Mouse (Mus musculus) CH12.LX (cell line): ENCODE measurements around the gene Kdelr1. TPM values are rescaled to one million over a fixed set of nuclear protein-coding genes. Genes with fewer than 3 reads are reported as not detected.

Experiments
- DNase-seq: peaks from one replicate; pipeline ENCODE4 v3.0.0-alpha.2; 2013; ENCODE audit errors: extremely low read depth
- H3K27ac ChIP-seq: 2 replicates; pipeline ENCODE4 v1.5.1; 2012; ENCODE audit warnings: low read depth, mild to moderate bottlenecking, control low read depth, moderate library complexity; ENCODE audit not compliant: insufficient read depth
- H3K27me3 ChIP-seq: replicated peaks from 2 replicates; pipeline ENCODE3; 2012; ENCODE audit warnings: inconsistent platforms
- H3K36me3 ChIP-seq, 2 experiments: replicated peaks in 1 of 2; 2 replicates each; pipeline versions ENCODE3 to v1.6.1; 2012; ENCODE audit warnings: inconsistent platforms in 1 of 2, low read length in 1 of 2, mild to moderate bottlenecking in 1 of 2, mixed read lengths in 1 of 2, moderate library complexity in 1 of 2; ENCODE audit not compliant: control insufficient read depth in 1 of 2, insufficient read depth in 1 of 2
- H3K4me1 ChIP-seq, 2 experiments: 2 replicates each; pipeline ENCODE4 v1.6.1; 2012; ENCODE audit warnings: inconsistent platforms in 1 of 2, moderate library complexity in 1 of 2; ENCODE audit not compliant: insufficient read depth in 2 of 2, control insufficient read depth in 1 of 2
- H3K4me2 ChIP-seq: 2 replicates; pipeline ENCODE4 v1.6.1; 2012; ENCODE audit warnings: low read depth, mild to moderate bottlenecking, control low read depth; ENCODE audit not compliant: poor library complexity, insufficient read depth, severe bottlenecking
- H3K4me3 ChIP-seq, 3 experiments: fragments of 150-350 bp in 1 of 3; sonication (generic) in 1 of 3; replicated peaks in 1 of 3; 2 replicates each; pipeline versions ENCODE3 to v1.5.1; 2011 to 2012; ENCODE audit warnings: low read depth in 2 of 3, low read length in 2 of 3, mild to moderate bottlenecking in 2 of 3, moderate library complexity in 2 of 3, control low read depth in 1 of 3, improper control_type of control experiment in 1 of 3, inconsistent platforms in 1 of 3, mixed read lengths in 1 of 3; ENCODE audit not compliant: poor library complexity in 1 of 3
- H3K79me2 ChIP-seq: replicated peaks from 2 replicates; pipeline ENCODE4 v1.6.1; 2012; ENCODE audit warnings: mild to moderate bottlenecking, moderate library complexity; ENCODE audit not compliant: control insufficient read depth, poor library complexity, insufficient read depth, severe bottlenecking; ENCODE audit errors: extremely low read depth
- H3K9ac ChIP-seq: 2 replicates; pipeline ENCODE4 v1.6.1; 2012; ENCODE audit warnings: low read depth, mild to moderate bottlenecking, control low read depth, moderate library complexity; ENCODE audit not compliant: insufficient read depth
- H3K9me3 ChIP-seq: replicated peaks from 2 replicates; pipeline ENCODE3; 2012; ENCODE audit warnings: low read length, inconsistent platforms, mixed read lengths
- ELF1 ChIP-seq: IDR thresholded peaks from 2 replicates; pipeline ENCODE4 v1.6.1; 2014; ENCODE audit warnings: low read depth, mild to moderate bottlenecking, inconsistent platforms, low read length, improper control_type of control experiment
- EP300 ChIP-seq: IDR thresholded peaks from 2 replicates; pipeline ENCODE4 v1.6.1; 2011; ENCODE audit warnings: low read length, improper control_type of control experiment
- GABPA ChIP-seq: IDR thresholded peaks from 2 replicates; pipeline ENCODE4 v1.6.1; 2012; ENCODE audit warnings: low read depth, low read length, improper control_type of control experiment, inconsistent platforms; ENCODE audit not compliant: insufficient replicate concordance
- HCFC1 ChIP-seq: IDR thresholded peaks from 2 replicates; pipeline ENCODE4 v1.6.1; 2012; ENCODE audit warnings: low read depth, mild to moderate bottlenecking, inconsistent platforms, low read length, improper control_type of control experiment
- JUN ChIP-seq: IDR thresholded peaks from 2 replicates; pipeline ENCODE4 v1.6.1; 2011; ENCODE audit warnings: low read depth, mild to moderate bottlenecking, low read length, improper control_type of control experiment, moderate library complexity; ENCODE audit not compliant: insufficient read depth
- MAFK ChIP-seq: IDR thresholded peaks from 2 replicates; pipeline ENCODE4 v1.6.1; 2011; ENCODE audit warnings: low read length, improper control_type of control experiment; ENCODE audit not compliant: insufficient replicate concordance
- MXI1 ChIP-seq: IDR thresholded peaks from 2 replicates; pipeline ENCODE4 v1.6.1; 2011; ENCODE audit warnings: mild to moderate bottlenecking, low read depth, low read length, improper control_type of control experiment
- NELFE ChIP-seq: IDR thresholded peaks from 2 replicates; pipeline ENCODE4 v1.6.1; 2011; ENCODE audit warnings: low read depth, low read length, improper control_type of control experiment
- NRF1 ChIP-seq: IDR thresholded peaks from 2 replicates; pipeline ENCODE4 v1.6.1; 2014; ENCODE audit warnings: low read depth, mild to moderate bottlenecking, inconsistent platforms, low read length, improper control_type of control experiment, moderate library complexity
- POLR2A ChIP-seq: IDR thresholded peaks from 2 replicates; pipeline ENCODE4 v1.6.1; 2011; ENCODE audit warnings: low read depth, mild to moderate bottlenecking, improper control_type of control experiment, low read length
- POLR2AphosphoS2 ChIP-seq: IDR thresholded peaks from 2 replicates; pipeline ENCODE4 v1.6.1; 2011; ENCODE audit warnings: low read depth, low read length, improper control_type of control experiment
- RCOR1 ChIP-seq: conservative IDR thresholded peaks from 2 replicates; pipeline ENCODE4 v1.6.1; 2012; ENCODE audit warnings: low read depth, mild to moderate bottlenecking, inconsistent platforms, low read length, improper control_type of control experiment
- TCF12 ChIP-seq: IDR thresholded peaks from 2 replicates; pipeline ENCODE4 v1.6.1; 2014; ENCODE audit warnings: low read depth, mild to moderate bottlenecking, inconsistent platforms, low read length, improper control_type of control experiment
- dilution Hi-C: fragments of 300-500 bp; cut with MboI; formaldehyde crosslinking; loops from 2 replicates; pipeline ENCODE4 v1.14.3; 2020; ENCODE audit warnings: low sequenced_read_pairs; ENCODE audit not compliant: extremely low pct_unique_long_range_greater_than_20kb, extremely low pct_ligation_motif_present
- in situ Hi-C: fragments of 300-500 bp; cut with MboI; formaldehyde crosslinking; loops from 3 replicates; pipeline ENCODE4 v1.14.3; 2019; ENCODE audit warnings: low sequenced_read_pairs, low pct_ligation_motif_present, low pct_unique_long_range_greater_than_20kb, mixed read lengths
- polyA plus RNA-seq: library from polyadenylated mRNA; unstranded; fragments of >175 nt; gene quantifications from 2 replicates; pipeline ENCODE4 v1.2.1, GENCODE M21; 2012; ENCODE audit warnings: low read depth; ENCODE audit not compliant: insufficient read length
- total RNA-seq, 2 experiments: library from RNA; depleted of rRNA; stranded (reverse); fragments of 300-350 nt in 1 of 2; fragments of >200 nt in 1 of 2; gene quantifications; 2 replicates each; pipeline ENCODE4 v1.2.3; 2012 to 2014

Gene Kdelr1
- total and polyA plus RNA-seq, 3 experiments: 59.7 to 80.5 (median 66.9) TPM

DNA sequence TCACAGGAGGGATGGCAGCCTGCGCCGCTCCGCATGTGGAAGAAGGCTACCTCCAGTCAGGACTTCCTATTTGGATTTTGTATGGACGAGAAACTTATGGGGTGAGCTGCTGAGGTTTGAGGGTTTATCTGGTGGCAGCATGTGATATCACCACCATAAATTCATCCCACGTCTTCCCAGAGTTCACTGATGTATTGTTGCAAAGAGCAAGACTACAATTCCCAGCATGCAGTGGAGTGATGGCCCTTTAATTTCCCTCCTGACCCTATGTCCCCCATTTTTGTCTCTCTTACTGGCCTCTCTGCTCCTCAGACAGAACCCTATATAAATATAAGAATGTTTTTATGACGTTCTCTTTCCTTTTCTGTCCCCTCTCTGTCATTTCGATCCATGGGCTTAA, 9.8 kb upstream of the Kdelr1 start:
- H3K4me2 ChIP-seq: no peak overlapping the region
- no peaks in the 10 kb centered on the region for H3K79me2 ChIP-seq
- H3K27ac ChIP-seq: no peak overlapping the region
- H3K9me3 ChIP-seq: peaks cover 6% of the 10 kb centered on the region
- no peak overlapping the region for H3K4me3 ChIP-seq
- H3K36me3 ChIP-seq: no peaks in the 10 kb centered on the region
- no peak for DNase-seq
- no peaks in the 10 kb centered on the region; a peak in 1 of 4 replicates for H3K4me1 ChIP-seq
- in situ Hi-C loops: no loop called here
- dilution Hi-C loops: no loop called here
- H3K27me3 ChIP-seq: peaks cover 73% of the 10 kb centered on the region
- no peak overlapping the region for H3K9ac ChIP-seq
- TF ChIP-seq MAFK (no peak), HCFC1 (0 out of 2 replicates have a peak, but pooled peaks have one; percentile 37)

DNA sequence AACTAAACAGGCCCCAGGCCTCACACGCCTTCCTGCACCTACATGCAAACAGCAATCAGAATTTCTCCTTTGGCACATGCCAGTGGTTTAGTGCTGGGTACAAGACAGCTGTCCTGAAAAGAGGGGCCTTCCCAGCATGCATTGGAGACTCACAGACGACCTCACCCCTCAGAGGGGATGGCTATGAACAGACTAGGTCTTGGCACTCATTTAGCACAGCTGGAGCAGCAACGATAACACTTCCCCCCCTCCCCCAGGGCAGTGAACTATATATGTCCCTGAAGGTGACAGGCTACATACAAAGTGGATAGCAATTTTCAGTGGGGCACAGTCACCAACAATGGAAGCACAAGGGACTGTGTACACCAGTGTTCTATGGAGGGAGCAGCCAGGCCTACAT, 8.1 kb upstream of the Kdelr1 start:
- no peak for DNase-seq
- Histone ChIP-seq H3K27me3 (peaks cover 79% of the 10 kb centered on the region), H3K9me3 (peaks cover 6% of the 10 kb centered on the region), H3K27ac (no peak overlapping the region), H3K36me3 (no peaks in the 10 kb centered on the region), H3K79me2 (no peaks in the 10 kb centered on the region), H3K4me3 (no peak overlapping the region), H3K9ac (no peak overlapping the region), H3K4me1 (no peaks in the 10 kb centered on the region; a peak in 1 of 4 replicates), H3K4me2 (no peak overlapping the region)
- dilution Hi-C loops: no loop called here
- TF ChIP-seq RCOR1 (no peak), GABPA (no peak), POLR2AphosphoS2 (no peak)
- in situ Hi-C loops: no loop called here

DNA sequence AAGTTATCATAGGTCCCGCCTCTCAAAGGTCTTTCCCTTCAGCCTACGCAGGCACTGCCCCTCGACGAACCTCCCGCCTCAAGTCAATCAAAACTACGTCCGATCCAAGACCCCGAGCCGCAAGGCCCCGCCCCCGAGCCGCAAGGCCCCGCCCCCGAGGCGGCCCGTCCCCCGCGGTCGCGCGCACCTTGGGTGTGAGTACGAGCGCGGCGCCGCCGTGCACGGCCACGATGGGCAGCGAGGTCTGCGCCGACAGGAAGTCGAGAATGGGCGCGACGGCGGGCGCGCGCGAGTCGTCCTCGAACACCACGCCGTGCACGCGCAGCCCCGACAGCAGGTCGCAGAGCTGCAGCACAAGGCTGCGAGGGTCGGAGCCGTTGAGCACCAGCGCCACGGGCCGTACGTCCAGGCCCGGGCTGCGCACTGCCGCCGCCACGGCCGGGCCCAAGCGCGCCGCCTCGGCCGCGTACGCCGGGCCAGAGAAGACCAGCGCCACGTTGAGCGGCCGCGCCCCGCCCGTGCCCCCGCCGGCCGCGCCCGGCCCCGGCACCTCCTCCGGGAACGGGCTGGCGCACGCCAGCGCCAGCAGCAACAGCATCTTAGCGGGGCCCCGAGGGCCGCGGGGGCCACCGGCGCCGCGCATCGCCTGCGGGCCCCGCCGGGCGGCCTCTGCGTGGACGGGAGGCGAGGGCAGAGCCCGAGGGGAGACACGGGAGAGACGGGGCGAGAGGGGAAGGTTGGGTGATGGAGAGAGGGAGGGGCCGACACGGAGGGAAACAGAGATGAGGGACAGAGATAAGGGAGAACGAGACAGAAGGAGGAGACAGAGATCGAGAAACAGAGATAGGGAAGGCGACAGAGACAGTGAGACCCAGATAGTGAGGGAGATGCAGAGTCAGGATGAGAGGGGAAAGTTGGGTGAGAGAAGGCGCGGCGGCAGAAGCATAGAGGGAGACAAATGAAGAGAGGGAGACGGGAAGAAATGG, 6.4 kb upstream of the Kdelr1 start:
- Histone ChIP-seq H3K4me2 (peak overlapping the region; percentile 78), H3K9ac (peak overlapping the region; percentile 71), H3K27ac (no peak overlapping the region), H3K4me3 (peak overlapping the region; percentile 28 to 66 (median 38)), H3K27me3 (peaks cover 67% of the 10 kb centered on the region), H3K4me1 (peaks cover 11 to 12% of the 10 kb centered on the region in 2 experiments), H3K36me3 (no peaks in the 10 kb centered on the region), H3K9me3 (peaks cover 6% of the 10 kb centered on the region), H3K79me2 (no peaks in the 10 kb centered on the region)
- dilution Hi-C loops (no loop called here), in situ Hi-C loops (no loop called here)
- TF ChIP-seq ELF1 (peak; percentile 67), NRF1 (peak; percentile 47), RCOR1 (no peak), EP300 (no peak), NELFE (peak; percentile 37; the same call in 1 of the 2 replicates), MXI1 (peak; percentile 22; the same call in 1 of the 2 replicates), POLR2A (peak; percentile 62; the same call in 1 of the 2 replicates), JUN (no peak), TCF12 (peak; percentile 45; the same call in 1 of the 2 replicates)
- peak; percentile 42 for DNase-seq
